Mouse (Mus musculus): ENCODE measurements at regions not wholly inside any gene's neighbourhood (a gene's known extent, or its start where the extent isn't known, plus 50 kb on each side); places are given as distances from the start of the nearest gene placed in this dataset.

GRCm38 (mm10) chr14:54145743-54146741, 107.9 kb downstream of the Dad1 start:
- Histone ChIP-seq H3K9me3 (replicated peaks; ENCODE audit: control insufficient read depth, low read length) (no peaks in the 10 kb centered on the region), H3K4me1 (ENCODE audit: control insufficient read depth, insufficient read depth, low read length) (peaks cover 3% of the 10 kb centered on the region), H3K36me3 (ENCODE audit: control insufficient read depth, insufficient read depth, low read length) (no peaks in the 10 kb centered on the region), H3K27me3 (replicated peaks; ENCODE audit: control insufficient read depth, insufficient read depth, low read length) (no peaks in the 10 kb centered on the region), H3K9ac (ENCODE audit: low read length) (no peak overlapping the region), H3K27ac (ENCODE audit: low read depth, low read length) (peak overlapping the region; percentile 15; the same call in 1 of the 2 replicates), H3K4me2 (ENCODE audit: low read length) (no peak overlapping the region; the same call in 1 of the 2 replicates), H3K4me3 (ENCODE audit: low read depth, low read length) (no peak overlapping the region)
- WGBS: 13% methylated on average over 11 of the region's 11 CpGs
- no peak for ATAC-seq
- peak; percentile 17 for DNase-seq (ENCODE audit: low spot score)

GRCm38 (mm10) chr14:54143828-54144227, 110.1 kb downstream of the Dad1 start:
- peak; percentile 70 for ATAC-seq
- peak; percentile 61 for DNase-seq (ENCODE audit: low spot score)
- Histone ChIP-seq H3K9me3 (replicated peaks; ENCODE audit: control insufficient read depth, low read length) (no peaks in the 10 kb centered on the region), H3K36me3 (ENCODE audit: control insufficient read depth, insufficient read depth, low read length) (no peaks in the 10 kb centered on the region), H3K27ac (ENCODE audit: low read depth, low read length) (no peak overlapping the region), H3K4me1 (ENCODE audit: control insufficient read depth, insufficient read depth, low read length) (peaks cover 3% of the 10 kb centered on the region), H3K27me3 (replicated peaks; ENCODE audit: control insufficient read depth, insufficient read depth, low read length) (no peaks in the 10 kb centered on the region), H3K4me2 (ENCODE audit: low read length) (no peak overlapping the region), H3K4me3 (ENCODE audit: low read depth, low read length) (no peak overlapping the region), H3K9ac (ENCODE audit: low read length) (no peak overlapping the region)
- 56% methylated on average over 1 of the region's 1 CpGs for WGBS

- WGBS: 90% methylated on average over 3 of the region's 3 CpGs
Measured at GRCm38 (mm10) chr14:54138288-54138687, 115.6 kb downstream of the Dad1 start.

GRCm38 (mm10) chr14:54136538-54136937, 117.4 kb downstream of the Dad1 start:
- Histone ChIP-seq H3K9me3 (replicated peaks; ENCODE audit: control insufficient read depth, low read length) (no peaks in the 10 kb centered on the region), H3K4me1 (ENCODE audit: control insufficient read depth, insufficient read depth, low read length) (no peaks in the 10 kb centered on the region), H3K4me2 (ENCODE audit: low read length) (no peak overlapping the region), H3K36me3 (ENCODE audit: control insufficient read depth, insufficient read depth, low read length) (no peaks in the 10 kb centered on the region), H3K9ac (ENCODE audit: low read length) (no peak overlapping the region), H3K27ac (ENCODE audit: low read depth, low read length) (no peak overlapping the region), H3K4me3 (ENCODE audit: low read depth, low read length) (no peak overlapping the region), H3K27me3 (replicated peaks; ENCODE audit: control insufficient read depth, insufficient read depth, low read length) (no peaks in the 10 kb centered on the region)
- no peak for ATAC-seq
- 86% methylated on average over 3 of the region's 3 CpGs for WGBS
- no peak for DNase-seq (ENCODE audit: low spot score)

More at GRCm38 (mm10) chr14:54138288-54138687, 115.6 kb downstream of the Dad1 start:
- H3K27ac ChIP-seq (ENCODE audit: low read depth, low read length): no peak overlapping the region
- H3K9ac ChIP-seq (ENCODE audit: low read length): no peak overlapping the region
- no peaks in the 10 kb centered on the region for H3K27me3 ChIP-seq (replicated peaks; ENCODE audit: control insufficient read depth, insufficient read depth, low read length)
- H3K4me1 ChIP-seq (ENCODE audit: control insufficient read depth, insufficient read depth, low read length): no peaks in the 10 kb centered on the region
- no peak overlapping the region for H3K4me3 ChIP-seq (ENCODE audit: low read depth, low read length)
- ATAC-seq (no peak), DNase-seq (ENCODE audit: low spot score) (no peak)
- H3K36me3 ChIP-seq (ENCODE audit: control insufficient read depth, insufficient read depth, low read length): no peaks in the 10 kb centered on the region
- H3K9me3 ChIP-seq (replicated peaks; ENCODE audit: control insufficient read depth, low read length): no peaks in the 10 kb centered on the region
- H3K4me2 ChIP-seq (ENCODE audit: low read length): no peak overlapping the region

GRCm38 (mm10) chr14:54128334-54128733, 125.6 kb downstream of the Dad1 start:
- 79% methylated on average over 4 of the region's 4 CpGs for WGBS
- Histone ChIP-seq H3K4me1 (ENCODE audit: control insufficient read depth, insufficient read depth, low read length) (0 out of 2 replicates have a peak, but pooled peaks cover 6% of the 10 kb centered on the region), H3K27ac (ENCODE audit: low read depth, low read length) (no peak overlapping the region), H3K36me3 (ENCODE audit: control insufficient read depth, insufficient read depth, low read length) (no peaks in the 10 kb centered on the region), H3K9me3 (replicated peaks; ENCODE audit: control insufficient read depth, low read length) (no peaks in the 10 kb centered on the region), H3K27me3 (replicated peaks; ENCODE audit: control insufficient read depth, insufficient read depth, low read length) (no peaks in the 10 kb centered on the region), H3K4me2 (ENCODE audit: low read length) (no peak overlapping the region), H3K9ac (ENCODE audit: low read length) (no peak overlapping the region), H3K4me3 (ENCODE audit: low read depth, low read length) (no peak overlapping the region)
- DNase-seq (ENCODE audit: low spot score) (no peak), ATAC-seq (no peak)

GRCm38 (mm10) chr14:54125510-54125909, 128.4 kb downstream of the Dad1 start:
- no peak overlapping the region for H3K4me3 ChIP-seq (ENCODE audit: low read depth, low read length)
- no peaks in the 10 kb centered on the region for H3K36me3 ChIP-seq (ENCODE audit: control insufficient read depth, insufficient read depth, low read length)
- no peaks in the 10 kb centered on the region for H3K9me3 ChIP-seq (replicated peaks; ENCODE audit: control insufficient read depth, low read length)
- H3K27ac ChIP-seq (ENCODE audit: low read depth, low read length): no peak overlapping the region
- H3K27me3 ChIP-seq (replicated peaks; ENCODE audit: control insufficient read depth, insufficient read depth, low read length): no peaks in the 10 kb centered on the region
- H3K4me1 ChIP-seq (ENCODE audit: control insufficient read depth, insufficient read depth, low read length): 0 out of 2 replicates have a peak, but pooled peaks cover 6% of the 10 kb centered on the region
- H3K4me2 ChIP-seq (ENCODE audit: low read length): no peak overlapping the region
- ATAC-seq: no peak
- no peak overlapping the region for H3K9ac ChIP-seq (ENCODE audit: low read length)
- DNase-seq (ENCODE audit: low spot score): no peak

- H3K36me3 ChIP-seq (ENCODE audit: control insufficient read depth, insufficient read depth, low read length): no peaks in the 10 kb centered on the region
- 85% methylated on average over 7 of the region's 7 CpGs for WGBS
- 0 out of 2 replicates have a peak, but pooled peaks cover 6% of the 10 kb centered on the region for H3K4me1 ChIP-seq (ENCODE audit: control insufficient read depth, insufficient read depth, low read length)
- H3K27me3 ChIP-seq (replicated peaks; ENCODE audit: control insufficient read depth, insufficient read depth, low read length): no peaks in the 10 kb centered on the region
- H3K27ac ChIP-seq (ENCODE audit: low read depth, low read length): no peak overlapping the region
- no peaks in the 10 kb centered on the region for H3K9me3 ChIP-seq (replicated peaks; ENCODE audit: control insufficient read depth, low read length)
- H3K4me3 ChIP-seq (ENCODE audit: low read depth, low read length): no peak overlapping the region
- no peak overlapping the region for H3K4me2 ChIP-seq (ENCODE audit: low read length)
- H3K9ac ChIP-seq (ENCODE audit: low read length): no peak overlapping the region
- DNase-seq (ENCODE audit: low spot score) (no peak), ATAC-seq (no peak)
Measured at GRCm38 (mm10) chr14:54121973-54122372, 131.9 kb downstream of the Dad1 start.

- Histone ChIP-seq H3K27ac (ENCODE audit: low read depth, low read length) (no peak overlapping the region), H3K9ac (ENCODE audit: low read length) (no peak overlapping the region), H3K36me3 (ENCODE audit: control insufficient read depth, insufficient read depth, low read length) (no peaks in the 10 kb centered on the region), H3K4me1 (ENCODE audit: control insufficient read depth, insufficient read depth, low read length) (0 out of 2 replicates have a peak, but pooled peaks cover 6% of the 10 kb centered on the region), H3K4me2 (ENCODE audit: low read length) (no peak overlapping the region), H3K27me3 (replicated peaks; ENCODE audit: control insufficient read depth, insufficient read depth, low read length) (no peaks in the 10 kb centered on the region), H3K4me3 (ENCODE audit: low read depth, low read length) (no peak overlapping the region), H3K9me3 (replicated peaks; ENCODE audit: control insufficient read depth, low read length) (no peaks in the 10 kb centered on the region)
- 75% methylated on average over 4 of the region's 4 CpGs for WGBS
- no peak for ATAC-seq
- DNase-seq (ENCODE audit: low spot score): no peak
Measured at GRCm38 (mm10) chr14:54121340-54121739, 132.6 kb downstream of the Dad1 start.

- no peak overlapping the region for H3K9ac ChIP-seq (ENCODE audit: low read length)
- no peak for DNase-seq (ENCODE audit: low spot score)
- H3K4me2 ChIP-seq (ENCODE audit: low read length): no peak overlapping the region
- H3K27ac ChIP-seq (ENCODE audit: low read depth, low read length): no peak overlapping the region
- no peak for ATAC-seq
- WGBS: 90% methylated on average over 5 of the region's 5 CpGs
- H3K4me3 ChIP-seq (ENCODE audit: low read depth, low read length): no peak overlapping the region
- no peaks in the 10 kb centered on the region for H3K9me3 ChIP-seq (replicated peaks; ENCODE audit: control insufficient read depth, low read length)
- no peaks in the 10 kb centered on the region for H3K27me3 ChIP-seq (replicated peaks; ENCODE audit: control insufficient read depth, insufficient read depth, low read length)
- H3K36me3 ChIP-seq (ENCODE audit: control insufficient read depth, insufficient read depth, low read length): no peaks in the 10 kb centered on the region
- 0 out of 2 replicates have a peak, but pooled peaks cover 4% of the 10 kb centered on the region for H3K4me1 ChIP-seq (ENCODE audit: control insufficient read depth, insufficient read depth, low read length)
Measured at GRCm38 (mm10) chr14:54120194-54120593, 133.7 kb downstream of the Dad1 start.

Measured in forebrain, embryonic 14.5 days (tissue).